Mouse (Mus musculus) layer of hippocampus, postnatal 25 days (tissue): Measurements from ENCODE around the gene Fam83g. TPM values are rescaled to one million over a fixed set of nuclear protein-coding genes. Genes with fewer than 3 reads are reported as not detected.
"Not testable (repeated sequence)": the region's sequence is repeated elsewhere in the genome, so short reads cannot be mapped to it uniquely, and the experiment has no call there.

Experiments
- DNase-seq, 2 experiments: peaks; one replicate each; pipeline ENCODE4 v3.0.0; 2022; ENCODE audit warnings: mixed read lengths in 2 of 2, low spot score in 1 of 2; ENCODE audit errors: extremely low spot score in 1 of 2
- total RNA-seq, 2 experiments: library from RNA; stranded (reverse); gene quantifications; 2 replicates each; pipeline ENCODE4 v1.2.3; 2021

Fam83g gene
- total RNA-seq = not detected

- no peak for DNase-seq
Measured at GRCm38 (mm10) chr11:61683907-61684731, at the start of gene Fam83g. Gene Fam83g (plus strand): TSS chr11:61684091.

GRCm38 (mm10) chr11:61636309-61636708, 47.6 kb upstream of the Fam83g start:
- DNase-seq = not testable (repeated sequence)

- no peak for DNase-seq
Measured at GRCm38 (mm10) chr11:61637413-61637812, 46.5 kb upstream of the Fam83g start.

GRCm38 (mm10) chr11:61637856-61638255, 46.0 kb upstream of the Fam83g start:
- DNase-seq = no peak

- no peak for DNase-seq
Measured at GRCm38 (mm10) chr11:61638764-61639536, 44.9 kb upstream of the Fam83g start.

GRCm38 (mm10) chr11:61639601-61640177, 44.2 kb upstream of the Fam83g start:
- no peak for DNase-seq

- DNase-seq = not testable (repeated sequence)
Measured at GRCm38 (mm10) chr11:61640585-61640984, 43.3 kb upstream of the Fam83g start.

- no peak for DNase-seq
Measured at GRCm38 (mm10) chr11:61642106-61642505, 41.8 kb upstream of the Fam83g start.

GRCm38 (mm10) chr11:61643184-61643961, 40.5 kb upstream of the Fam83g start:
- DNase-seq = no peak

GRCm38 (mm10) chr11:61644576-61645326, 39.1 kb upstream of the Fam83g start:
- peak; percentile 37 to 49 for DNase-seq

- DNase-seq = no peak
Measured at GRCm38 (mm10) chr11:61645357-61645857, 38.5 kb upstream of the Fam83g start.

GRCm38 (mm10) chr11:61646499-61647039, 37.3 kb upstream of the Fam83g start:
- no peak for DNase-seq

- no peak for DNase-seq
Measured at GRCm38 (mm10) chr11:61647110-61647910, 36.6 kb upstream of the Fam83g start.

GRCm38 (mm10) chr11:61647956-61648748, 35.7 kb upstream of the Fam83g start:
- DNase-seq = no peak

GRCm38 (mm10) chr11:61648749-61649115, 35.2 kb upstream of the Fam83g start:
- DNase-seq = peak in 1 of 2 experiments; percentile 27

GRCm38 (mm10) chr11:61649163-61649580, 34.7 kb upstream of the Fam83g start:
- DNase-seq = no peak

GRCm38 (mm10) chr11:61649626-61650025, 34.3 kb upstream of the Fam83g start:
- DNase-seq = no peak
